Mouse (Mus musculus) regulatory T cell (primary cell): Measurements from ENCODE around the gene Grin2c.

Source experiments
- in situ Hi-C: fragments of 300-600 bp; cut with MboI, MseI; formaldehyde crosslinking; loops from one replicate; pipeline ENCODE4 v1.15.1; 2025; ENCODE audit warnings: high pct_unique_total_duplicates

Grin2c gene

GRCm38 (mm10) chr11:115265771-115266399 lies 1.2 kb downstream of the Grin2c start:
- in situ Hi-C loops: no loop called here

- in situ Hi-C loops: no loop called here
These were observed 2.0 kb downstream of the Grin2c start for GRCm38 (mm10) chr11:115264862-115265668.

DNA sequence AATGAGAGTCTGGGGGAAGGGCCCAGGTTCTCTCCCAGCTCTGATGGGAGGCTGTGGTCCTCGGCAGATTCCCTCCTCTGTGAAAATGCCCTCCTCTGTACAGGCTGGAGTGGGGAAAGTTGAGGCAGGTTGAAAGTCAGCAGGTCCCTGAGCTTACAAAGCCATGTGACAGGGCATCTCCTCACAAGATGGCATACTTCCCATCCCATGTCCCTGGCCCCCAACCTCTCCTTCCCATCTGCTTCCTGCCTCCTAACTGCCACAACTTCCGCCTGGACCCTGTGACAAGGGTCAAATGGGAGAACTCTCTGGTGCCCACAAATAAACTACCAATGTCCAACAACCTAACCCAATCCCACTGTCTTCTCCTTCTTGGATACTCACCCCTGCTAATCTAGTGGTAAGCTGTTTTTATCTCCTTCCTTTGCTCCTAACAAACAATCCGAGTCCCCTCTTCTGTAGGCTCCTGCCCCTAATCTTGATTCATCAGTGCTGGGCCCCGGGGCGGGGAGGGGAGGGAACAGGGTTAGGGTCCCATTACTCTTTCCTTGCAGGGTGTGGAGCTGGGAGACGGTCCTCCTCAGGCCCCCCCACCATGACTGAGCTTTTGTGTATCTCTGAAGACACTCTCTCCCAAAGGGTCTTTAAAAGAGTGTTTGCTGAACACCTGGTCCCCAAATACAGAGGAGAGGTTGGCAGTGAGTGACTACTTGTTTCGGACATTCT lies 2.7 kb downstream of the Grin2c start:
- in situ Hi-C loops: no loop called here

DNA sequence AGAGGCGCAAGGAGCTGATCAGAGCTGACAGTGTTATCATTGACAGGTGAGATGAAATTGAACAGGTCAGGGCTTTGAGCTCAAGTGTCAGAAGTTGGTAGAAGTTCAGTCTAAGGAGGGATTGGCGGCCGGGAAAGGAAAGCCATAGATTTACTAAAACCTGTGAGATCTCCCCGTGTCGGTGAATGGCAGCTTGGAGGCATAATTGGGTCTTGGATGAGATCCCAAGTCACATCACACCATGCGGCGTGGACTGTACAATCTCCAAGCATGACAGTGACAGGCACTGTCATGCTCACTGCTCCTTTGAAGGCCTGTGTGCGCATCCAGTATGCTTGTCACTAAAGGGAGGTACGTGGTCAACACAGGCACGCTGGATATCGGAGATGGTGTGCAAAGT lies 4.1 kb downstream of the Grin2c start:
- in situ Hi-C loops: no loop called here

DNA sequence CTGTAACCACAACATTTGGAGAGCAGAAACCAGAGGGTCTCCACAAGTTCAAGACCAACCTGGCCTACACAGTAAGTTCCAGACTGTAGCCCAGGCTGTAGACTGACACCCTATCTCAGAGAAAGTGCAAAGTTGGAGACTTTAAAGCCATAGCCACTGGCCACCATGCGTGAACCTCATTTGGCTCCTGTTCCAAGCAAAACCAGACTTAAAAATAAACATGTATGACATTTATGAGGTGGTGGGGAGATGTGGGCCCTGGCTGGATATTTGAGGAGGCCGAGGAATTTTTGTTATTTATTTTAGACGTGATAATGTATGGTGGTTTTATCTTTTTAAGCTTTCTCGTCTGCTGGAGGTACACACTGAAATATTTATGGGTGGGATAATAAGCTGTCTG lies 7.9 kb downstream of the Grin2c start:
- in situ Hi-C loops: no loop called here

DNA sequence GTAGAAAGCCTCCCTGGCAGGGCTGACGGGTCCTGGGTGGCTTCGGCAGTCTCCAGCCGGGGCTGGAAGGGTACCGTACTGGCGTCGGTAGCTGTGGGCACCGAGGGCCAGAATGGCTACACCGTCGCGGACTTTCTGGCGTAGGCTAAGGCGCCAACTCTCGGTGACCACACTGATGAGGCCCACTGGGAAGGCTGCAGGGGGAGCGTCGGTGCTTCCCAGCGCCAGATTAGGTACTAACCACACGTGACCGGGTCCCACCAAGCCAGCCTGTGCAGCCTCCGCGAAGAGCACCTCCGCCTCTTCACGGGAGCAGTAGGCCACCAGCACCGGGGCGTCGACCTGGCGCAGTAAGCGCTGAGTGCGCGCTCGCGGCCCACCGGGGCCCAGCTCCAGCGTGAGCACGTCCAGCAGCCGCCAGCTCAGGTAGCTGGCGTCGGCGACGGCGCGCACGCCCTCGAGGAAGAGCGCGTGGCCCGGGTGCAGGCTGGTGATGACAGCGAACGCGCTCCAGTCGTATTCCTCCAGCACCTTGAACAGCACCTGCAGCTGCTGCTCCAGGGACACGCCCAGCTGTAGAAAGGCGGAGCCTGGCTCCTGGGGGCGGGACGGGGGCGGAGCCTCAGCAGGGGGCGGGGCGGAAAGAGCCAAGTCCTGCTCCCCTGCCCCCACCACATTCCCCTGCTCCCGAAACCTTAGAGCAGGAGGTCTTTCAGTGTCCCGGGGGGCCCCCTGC lies 9.1 kb downstream of the Grin2c start:
- in situ Hi-C loops: no loop called here

- in situ Hi-C loops: no loop called here
These were observed 15.8 kb downstream of the Grin2c start for GRCm38 (mm10) chr11:115251258-115251657.

GRCm38 (mm10) chr11:115250405-115251090 lies 16.5 kb downstream of the Grin2c start:
- in situ Hi-C loops: no loop called here

DNA sequence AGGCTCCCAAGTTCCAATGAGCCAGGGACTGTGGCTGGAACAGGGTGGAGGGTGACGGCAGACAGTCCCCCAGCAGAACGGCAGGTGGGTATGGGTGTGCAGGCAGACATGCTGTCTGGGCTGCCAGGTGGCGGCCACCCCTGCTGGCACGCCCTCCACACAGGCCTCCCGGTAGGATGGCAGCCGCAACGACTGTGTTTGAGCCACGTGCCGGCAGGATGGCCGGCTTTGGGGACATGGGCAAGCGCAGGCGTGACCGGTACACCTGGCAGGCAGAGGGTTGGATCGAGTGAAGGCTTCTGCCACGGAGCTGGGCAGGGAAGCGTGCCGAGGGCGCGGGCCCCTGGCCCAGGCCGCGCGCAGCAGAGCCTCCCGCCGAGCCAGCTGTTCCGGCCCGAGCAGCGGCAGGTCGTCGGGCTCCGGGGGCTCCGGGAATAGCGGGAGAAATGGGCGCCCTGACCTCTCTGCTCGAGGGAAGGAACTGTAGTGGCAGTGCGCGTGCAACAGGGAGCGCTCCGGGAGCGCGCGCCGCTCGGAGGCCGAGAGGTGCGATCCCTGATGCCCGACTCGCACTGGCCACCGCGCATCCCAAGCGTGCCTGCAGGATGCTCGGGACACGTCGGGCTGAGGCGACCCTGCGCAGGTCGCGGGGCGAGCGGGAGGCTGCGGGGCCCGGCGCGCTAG lies 17.2 kb downstream of the Grin2c start:
- in situ Hi-C loops: no loop called here

DNA sequence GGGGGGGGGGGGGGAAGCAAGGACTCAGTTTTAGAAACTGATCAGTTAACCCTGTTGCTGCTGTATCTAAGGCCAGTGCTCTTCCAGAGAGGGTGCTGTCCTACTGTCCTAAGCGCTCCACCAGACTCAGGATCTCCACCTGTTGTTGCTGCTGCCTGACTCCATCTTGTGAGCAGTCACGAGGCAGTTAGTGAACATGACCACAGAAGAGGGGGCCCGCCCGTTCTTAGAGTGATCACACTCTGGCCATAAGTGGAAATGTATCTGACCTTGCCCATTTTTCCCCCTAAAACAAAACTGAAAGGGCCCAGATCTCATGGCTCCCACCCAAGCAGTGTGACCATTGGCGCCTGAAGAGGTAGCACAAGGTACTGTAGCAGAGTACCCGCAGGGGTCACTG lies 19.1 kb downstream of the Grin2c start:
- in situ Hi-C loops: no loop called here

GRCm38 (mm10) chr11:115247240-115247639 lies 19.8 kb downstream of the Grin2c start:
- in situ Hi-C loops: no loop called here

DNA sequence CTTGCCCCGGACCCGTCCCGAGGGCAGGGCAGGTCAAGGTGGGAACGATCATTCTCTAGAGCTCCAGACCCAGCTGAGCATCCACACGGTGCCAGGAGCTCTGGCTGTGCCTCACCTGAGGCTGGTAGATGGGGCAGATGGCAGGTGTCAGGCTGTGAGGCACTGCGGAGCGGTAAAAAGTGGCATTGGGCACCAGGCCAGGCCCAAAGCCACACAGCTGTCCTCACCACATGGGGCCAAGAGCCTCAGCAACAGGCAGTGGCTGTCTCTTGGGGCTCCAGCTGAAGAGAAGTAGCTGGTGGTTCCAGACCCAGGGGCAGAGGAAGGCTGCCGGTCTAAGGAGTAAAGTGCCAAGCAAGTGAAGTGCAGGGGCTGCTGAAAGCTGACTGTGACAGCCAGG lies 20.7 kb downstream of the Grin2c start:
- in situ Hi-C loops: no loop called here

DNA sequence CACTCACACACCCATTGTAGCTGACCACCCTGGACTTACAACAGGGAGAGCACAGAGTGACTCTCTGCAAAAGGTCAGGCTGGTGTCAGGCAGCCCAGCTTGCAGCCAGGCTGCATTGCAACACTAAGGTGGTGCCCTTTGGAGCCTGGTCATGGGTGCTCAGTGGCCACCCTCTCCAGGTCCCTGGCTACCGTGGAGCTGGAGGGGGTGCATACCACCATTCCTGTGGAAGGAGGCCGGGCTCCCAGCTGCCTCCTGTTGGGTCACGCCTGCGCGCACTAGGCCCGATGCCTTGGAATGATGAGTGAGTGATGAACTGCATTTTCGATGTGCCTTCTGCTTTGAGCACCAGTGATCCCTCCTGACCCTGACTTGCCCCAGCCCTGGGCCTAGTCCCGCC lies 22.2 kb downstream of the Grin2c start:
- in situ Hi-C loops: no loop called here

GRCm38 (mm10) chr11:115243783-115244182 lies 23.3 kb downstream of the Grin2c start:
- in situ Hi-C loops: no loop called here

- in situ Hi-C loops: no loop called here
These were observed 24.3 kb downstream of the Grin2c start for GRCm38 (mm10) chr11:115242746-115243145.

DNA sequence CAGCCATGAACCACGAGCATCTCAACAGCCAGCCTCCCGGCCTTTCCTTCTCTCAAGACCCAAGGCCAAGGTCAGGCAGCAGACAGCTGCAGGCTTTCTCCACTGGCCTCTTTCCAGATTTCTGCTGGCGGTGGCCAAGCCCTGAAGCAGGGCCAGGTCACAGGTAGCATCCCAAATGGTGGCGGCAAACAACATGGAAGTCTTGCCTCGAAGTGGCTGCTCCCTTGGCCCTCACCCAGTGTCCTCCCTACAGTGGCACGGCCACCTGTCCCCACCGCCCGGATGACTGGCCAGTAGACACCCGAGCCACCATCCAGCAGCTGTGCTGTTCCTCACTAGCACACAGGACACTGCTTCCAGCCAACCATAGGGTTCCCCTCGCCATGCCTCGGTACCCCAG lies 25.6 kb downstream of the Grin2c start:
- in situ Hi-C loops: no loop called here

- in situ Hi-C loops: no loop called here
These were observed 30.5 kb downstream of the Grin2c start for GRCm38 (mm10) chr11:115236570-115236969.

DNA sequence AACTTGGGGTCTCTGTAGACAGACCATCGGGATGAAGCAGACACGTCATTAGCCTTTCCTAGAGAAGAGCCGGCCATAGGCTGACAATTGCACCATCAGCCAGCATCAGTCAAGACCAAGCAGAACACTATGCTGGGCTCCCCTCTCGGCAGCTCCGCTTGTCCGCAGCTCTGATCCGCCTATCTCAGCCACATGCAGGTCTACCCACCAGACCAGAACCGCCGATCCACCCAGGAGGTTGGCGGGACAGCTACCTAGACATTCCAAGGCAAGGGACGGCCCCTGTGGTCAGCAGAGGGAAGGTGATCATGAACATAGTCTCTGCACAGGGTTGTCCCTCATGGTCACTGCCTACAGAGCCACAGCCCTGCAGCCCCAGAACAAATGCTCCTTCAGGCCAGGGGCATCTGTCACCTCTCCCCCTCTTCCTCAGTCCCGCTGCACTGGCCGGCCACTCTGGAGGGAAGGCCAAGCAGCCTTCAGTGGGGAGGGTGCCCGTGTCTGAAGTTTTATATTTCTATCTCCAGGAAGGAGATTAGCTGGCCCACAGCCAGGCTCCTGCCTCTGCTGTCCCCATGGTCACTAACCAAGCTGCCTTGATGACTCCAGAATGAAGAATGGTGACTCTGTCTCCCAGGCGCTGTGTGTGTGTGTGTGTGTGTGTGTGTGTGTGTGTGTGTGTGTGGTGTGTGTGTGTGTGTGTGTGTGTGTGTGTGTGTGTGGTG lies 32.6 kb downstream of the Grin2c start:
- in situ Hi-C loops: no loop called here

DNA sequence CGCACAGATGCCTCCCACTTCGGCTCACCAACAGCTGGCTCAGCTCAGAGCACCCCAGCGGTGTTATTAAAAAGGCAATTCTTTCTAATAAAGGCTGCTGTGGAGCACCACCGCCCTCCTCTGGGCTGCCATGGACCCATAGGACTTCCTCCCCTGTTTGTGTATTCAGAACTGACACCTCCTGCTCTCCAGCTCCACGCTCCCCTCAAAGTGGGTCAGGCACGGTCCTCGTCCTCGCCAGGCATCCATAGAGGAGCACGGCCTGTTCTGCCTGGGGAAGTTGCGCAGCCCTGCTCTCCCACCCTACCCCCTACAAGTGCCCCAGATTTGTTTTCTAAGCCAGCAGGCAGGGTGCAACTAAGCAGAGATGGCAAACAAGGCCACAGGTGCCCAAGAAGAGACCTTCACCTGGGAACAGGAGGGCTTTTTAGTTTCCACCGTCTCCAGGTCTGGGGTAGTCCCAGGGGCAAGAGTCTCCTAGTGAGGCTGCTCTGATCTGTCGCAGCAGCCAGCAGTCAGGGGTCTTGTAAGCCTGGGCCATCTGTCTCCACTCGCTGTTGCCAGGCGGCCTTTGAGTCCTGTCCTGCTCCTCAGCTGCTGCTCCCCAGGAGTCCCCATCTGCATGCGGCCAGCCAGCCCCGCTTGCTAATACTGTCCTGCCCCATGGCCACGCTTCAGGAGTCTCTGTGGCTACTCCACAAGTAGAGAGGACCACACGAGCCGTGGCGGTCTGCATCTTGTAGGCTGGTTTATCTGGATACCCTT lies 33.3 kb downstream of the Grin2c start:
- in situ Hi-C loops: no loop called here
